Mouse (Mus musculus): ENCODE measurements around the gene Olfr1110. TPM values are rescaled to one million over a fixed set of nuclear protein-coding genes. Genes with fewer than 3 reads are reported as not detected.
"Not testable (repeated sequence)": the region's sequence is repeated elsewhere in the genome, so short reads cannot be mapped to it uniquely, and the experiment has no call there.

Olfr1110 gene
- polyA plus RNA-seq (2016; fragmentation: Nextera tagmentation; extraction: Ambion mirVana) = not detected in 2 replicates

DNA sequence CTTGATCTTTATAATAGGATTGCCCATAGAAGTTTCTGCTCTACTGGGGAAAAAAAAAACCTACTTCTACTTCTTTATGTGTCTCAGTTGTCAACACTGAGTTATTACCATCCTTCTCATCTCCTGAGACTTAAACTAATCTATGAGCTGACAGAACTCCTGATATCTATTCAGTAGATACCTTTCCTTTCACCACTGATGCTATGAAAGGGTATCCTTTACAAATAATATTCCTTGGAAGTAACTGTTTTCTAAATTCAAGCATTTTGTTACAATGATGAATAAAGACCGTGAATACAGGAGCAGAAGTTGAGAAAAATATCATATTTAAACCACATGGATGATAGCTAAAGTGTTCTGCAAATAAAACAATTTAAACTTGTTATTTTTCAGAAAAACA, at the start of gene Olfr1110:
Olfr1110 (minus strand) TSS at position 101 of the 400 bp plus-strand sequence.
- H3K27me3 ChIP-seq (ENCODE audit: insufficient read depth, poor library complexity, severe bottlenecking) = no peaks in the 10 kb centered on the region
- no peak within 1 kb of the TSS for H3K27ac ChIP-seq
- H3K4me1 ChIP-seq (replicated peaks) = no peaks in the 10 kb centered on the region
- H3K36me3 ChIP-seq = no peaks in the 10 kb centered on the region
- no peaks in the 10 kb centered on the region for H3K9me3 ChIP-seq
- WGBS = 83% methylated on average over 1 of the region's 1 CpGs
- H3K4me3 ChIP-seq = no peak within 1 kb of the TSS
- no peak for DNase-seq (ENCODE audit: low spot score)

- no peaks in the 10 kb centered on the region for H3K4me1 ChIP-seq (replicated peaks)
- no peaks in the 10 kb centered on the region for H3K36me3 ChIP-seq
- no peak within 1 kb of the TSS for H3K4me3 ChIP-seq
- no peaks in the 10 kb centered on the region for H3K27me3 ChIP-seq (ENCODE audit: insufficient read depth, poor library complexity, severe bottlenecking)
- 93% methylated on average over 1 of the region's 1 CpGs for WGBS
- H3K9me3 ChIP-seq = no peaks in the 10 kb centered on the region
- no peak within 1 kb of the TSS for H3K27ac ChIP-seq
- DNase-seq (ENCODE audit: low spot score) = no peak
These were observed 47.4 kb upstream of the Olfr1110 start, which contains the start of gene Olfr1112 for GRCm38 (mm10) chr2:87187498-87187897. Olfr1112 (plus strand) TSS chr2:87187798.

GRCm38 (mm10) chr2:87167731-87168130, 27.6 kb upstream of the Olfr1110 start:
- DNase-seq (ENCODE audit: low spot score); H3K27ac ChIP-seq; H3K4me1 ChIP-seq (replicated peaks); H3K27me3 ChIP-seq (ENCODE audit: insufficient read depth, poor library complexity, severe bottlenecking); H3K9me3 ChIP-seq; H3K4me3 ChIP-seq; H3K36me3 ChIP-seq: not testable (repeated sequence)
- WGBS = 89% methylated on average over 2 of the region's 2 CpGs

GRCm38 (mm10) chr2:87152524-87152923, 12.4 kb upstream of the Olfr1110 start, which contains the start of gene Olfr1111:
Olfr1111 (minus strand) TSS chr2:87152624.
- no peak for DNase-seq (ENCODE audit: low spot score)
- Histone ChIP-seq H3K4me3 (no peak within 1 kb of the TSS), H3K27ac (no peak within 1 kb of the TSS)

DNA sequence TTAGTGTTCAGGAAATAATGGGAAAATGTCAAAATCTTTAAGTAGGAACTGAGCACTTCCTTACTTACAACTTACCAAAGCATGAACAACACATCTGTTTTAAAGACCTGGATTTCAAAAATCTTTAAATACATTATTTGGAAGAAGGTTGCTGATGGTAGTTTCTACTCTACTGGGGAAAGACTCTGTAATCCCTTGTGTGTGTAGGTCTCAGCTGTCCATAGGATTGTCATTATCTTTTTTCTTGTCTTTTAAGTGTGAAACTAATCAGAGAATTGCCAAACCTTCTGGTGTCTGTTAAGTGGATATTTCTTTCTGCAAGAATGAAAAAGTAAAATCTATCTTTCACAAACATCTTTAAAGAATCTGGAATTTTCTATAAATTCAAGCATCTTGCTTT, 25.6 kb downstream of the Olfr1110 start, which contains the start of gene Olfr259:
Olfr259 (minus strand) TSS at position 101 of the 400 bp plus-strand sequence.
- Histone ChIP-seq H3K27ac (no peak within 1 kb of the TSS), H3K36me3 (no peaks in the 10 kb centered on the region), H3K4me1 (replicated peaks) (no peaks in the 10 kb centered on the region), H3K9me3 (no peaks in the 10 kb centered on the region), H3K27me3 (ENCODE audit: insufficient read depth, poor library complexity, severe bottlenecking) (no peaks in the 10 kb centered on the region), H3K4me3 (no peak within 1 kb of the TSS)
- DNase-seq (ENCODE audit: low spot score) = no peak

More at GRCm38 (mm10) chr2:87152524-87152923, 12.4 kb upstream of the Olfr1110 start, which contains the start of gene Olfr1111:
- H3K36me3 ChIP-seq = no peaks in the 10 kb centered on the region
- H3K9me3 ChIP-seq = no peaks in the 10 kb centered on the region
- H3K27me3 ChIP-seq (ENCODE audit: insufficient read depth, poor library complexity, severe bottlenecking) = no peaks in the 10 kb centered on the region
- H3K4me1 ChIP-seq (replicated peaks) = no peaks in the 10 kb centered on the region

- H3K27ac ChIP-seq = no peak within 1 kb of the TSS
- no peaks in the 10 kb centered on the region for H3K27me3 ChIP-seq (ENCODE audit: insufficient read depth, poor library complexity, severe bottlenecking)
- H3K4me3 ChIP-seq = no peak within 1 kb of the TSS
- no peaks in the 10 kb centered on the region for H3K36me3 ChIP-seq
- no peak for DNase-seq (ENCODE audit: low spot score)
- no peaks in the 10 kb centered on the region for H3K9me3 ChIP-seq
- WGBS = 81% methylated on average over 1 of the region's 1 CpGs
- H3K4me1 ChIP-seq (replicated peaks) = no peaks in the 10 kb centered on the region
These were observed 44.2 kb downstream of the Olfr1110 start, which contains the start of gene Olfr1109 for GRCm38 (mm10) chr2:87095908-87096307. Olfr1109 (minus strand) TSS chr2:87096008.

Other genes starting within 250 kb of the Olfr1110 start
- gene Olfr1097, start 248.1 kb downstream of the Olfr1110 start, polyA plus RNA-seq (2016; fragmentation: Nextera tagmentation; extraction: Ambion mirVana) = not detected in 2 replicates
- gene Olfr1098, start 215.8 kb downstream of the Olfr1110 start, polyA plus RNA-seq (2016; fragmentation: Nextera tagmentation; extraction: Ambion mirVana) = not detected in 2 replicates
- not detected in 2 replicates for gene Olfr1099, start 179.6 kb downstream of the Olfr1110 start, polyA plus RNA-seq (2016; fragmentation: Nextera tagmentation; extraction: Ambion mirVana)
- gene Olfr1100, start 160.3 kb downstream of the Olfr1110 start, polyA plus RNA-seq (2016; fragmentation: Nextera tagmentation; extraction: Ambion mirVana) = not detected in 2 replicates
- gene Olfr1101, start 149.1 kb downstream of the Olfr1110 start, polyA plus RNA-seq (2016; fragmentation: Nextera tagmentation; extraction: Ambion mirVana) = not detected in 2 replicates
- not detected in 2 replicates for gene Olfr1102, start 141.9 kb downstream of the Olfr1110 start, polyA plus RNA-seq (2016; fragmentation: Nextera tagmentation; extraction: Ambion mirVana)
- not detected in 2 replicates for gene Olfr1104, start 113.2 kb downstream of the Olfr1110 start, polyA plus RNA-seq (2016; fragmentation: Nextera tagmentation; extraction: Ambion mirVana)
- gene Olfr1105, start 103.8 kb downstream of the Olfr1110 start, polyA plus RNA-seq (2016; fragmentation: Nextera tagmentation; extraction: Ambion mirVana) = not detected in 2 replicates
- gene Olfr1106, start 88.0 kb downstream of the Olfr1110 start, polyA plus RNA-seq (2016; fragmentation: Nextera tagmentation; extraction: Ambion mirVana) = not detected in 2 replicates
- not detected in 2 replicates for gene Olfr1107, start 64.5 kb downstream of the Olfr1110 start, polyA plus RNA-seq (2016; fragmentation: Nextera tagmentation; extraction: Ambion mirVana)
- not detected in 2 replicates for gene Olfr1109, start 44.3 kb downstream of the Olfr1110 start, polyA plus RNA-seq (2016; fragmentation: Nextera tagmentation; extraction: Ambion mirVana)
- not detected in 2 replicates for gene Olfr259, start 25.7 kb downstream of the Olfr1110 start, polyA plus RNA-seq (2016; fragmentation: Nextera tagmentation; extraction: Ambion mirVana)
- not detected in 2 replicates for gene Olfr1111, start 12.3 kb upstream of the Olfr1110 start, polyA plus RNA-seq (2016; fragmentation: Nextera tagmentation; extraction: Ambion mirVana)
- gene Olfr1112, start 47.5 kb upstream of the Olfr1110 start, polyA plus RNA-seq (2016; fragmentation: Nextera tagmentation; extraction: Ambion mirVana) = not detected in 2 replicates
- not detected in 2 replicates for gene Olfr1113, start 68.7 kb upstream of the Olfr1110 start, polyA plus RNA-seq (2016; fragmentation: Nextera tagmentation; extraction: Ambion mirVana)
- not detected in 2 replicates for gene Olfr1115, start 107.7 kb upstream of the Olfr1110 start, polyA plus RNA-seq (2016; fragmentation: Nextera tagmentation; extraction: Ambion mirVana)
- not detected in 2 replicates for gene Olfr1116, start 127.2 kb upstream of the Olfr1110 start, polyA plus RNA-seq (2016; fragmentation: Nextera tagmentation; extraction: Ambion mirVana)
- not detected in 2 replicates for gene Olfr1118, start 167.3 kb upstream of the Olfr1110 start, polyA plus RNA-seq (2016; fragmentation: Nextera tagmentation; extraction: Ambion mirVana)
- gene Olfr1120, start 214.5 kb upstream of the Olfr1110 start, polyA plus RNA-seq (2016; fragmentation: Nextera tagmentation; extraction: Ambion mirVana) = not detected in 2 replicates
- not detected in 2 replicates for gene Olfr1121, start 229.6 kb upstream of the Olfr1110 start, polyA plus RNA-seq (2016; fragmentation: Nextera tagmentation; extraction: Ambion mirVana)
- not detected in 2 replicates for gene Olfr1122, start 245.5 kb upstream of the Olfr1110 start, polyA plus RNA-seq (2016; fragmentation: Nextera tagmentation; extraction: Ambion mirVana)

Measured in hindbrain, embryonic 10.5 days (tissue).